Mouse (Mus musculus) lung, adult 2 months (tissue): ENCODE measurements around the gene Aebp1.

Source experiments
- CTCF ChIP-seq: fragments of 200-500 bp; IDR thresholded peaks from 2 replicates; pipeline ENCODE4 v1.5.1; 2011; ENCODE audit warnings: mild to moderate bottlenecking, low read length, control low read depth; ENCODE audit not compliant: insufficient read depth
- POLR2A ChIP-seq: fragments of 200-500 bp; IDR thresholded peaks from 2 replicates; pipeline ENCODE4 v1.6.1; 2011; ENCODE audit warnings: low read depth, mild to moderate bottlenecking, control low read depth, low read length, borderline replicate concordance; ENCODE audit errors: extremely low read depth

DNA sequence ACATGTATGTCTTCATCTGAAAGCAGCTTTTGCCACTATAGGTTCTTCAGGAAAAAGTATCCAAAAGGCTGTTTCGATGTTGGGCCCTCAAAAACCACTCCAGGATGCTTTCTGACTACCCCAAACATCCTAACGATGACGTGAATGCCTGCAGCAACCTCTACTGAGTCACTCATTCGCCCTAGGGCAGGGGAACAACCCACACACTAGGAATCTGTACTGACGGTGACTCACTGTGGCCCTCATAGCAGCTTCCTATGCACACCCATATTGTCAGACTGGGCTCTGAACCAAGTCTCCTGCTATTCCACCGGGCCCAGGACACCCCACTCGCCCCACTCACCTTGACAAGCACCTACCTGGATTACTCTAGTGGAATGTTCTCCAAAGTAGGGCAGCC, 26.7 kb upstream of the Aebp1 start:
- TF ChIP-seq CTCF (no peak), POLR2A (no peak)
